Mouse (Mus musculus) neural tube, embryonic 15.5 days (tissue): ENCODE measurements around the gene Efcab5. TPM values are rescaled to one million over a fixed set of nuclear protein-coding genes. Genes with fewer than 3 reads are reported as not detected.
"Not testable (repeated sequence)": the region's sequence is repeated elsewhere in the genome, so short reads cannot be mapped to it uniquely, and the experiment has no call there.

Experiments used
- ATAC-seq: fragments of 200-750 bp; cut with Nextera tagmentation; 2 replicates; pipeline ENCODE4 v1.8.0; 2017; ENCODE audit warnings: mild to moderate bottlenecking, moderate TSS enrichment, moderate library complexity; ENCODE audit not compliant: low FRiP score
- H3K27ac ChIP-seq: fragments of 300-500 bp; sonication (generic); replicated peaks from 2 replicates; pipeline ENCODE4 v1.5.1; 2015; ENCODE audit warnings: mild to moderate bottlenecking, inconsistent platforms
- H3K27me3 ChIP-seq: fragments of 300-500 bp; sonication (generic); replicated peaks from 2 replicates; pipeline ENCODE4 v1.6.1; 2015; ENCODE audit warnings: inconsistent platforms
- H3K36me3 ChIP-seq: fragments of 300-500 bp; sonication (generic); 2 replicates; pipeline ENCODE4 v1.6.1; 2015; ENCODE audit warnings: inconsistent platforms
- H3K4me1 ChIP-seq: fragments of 300-500 bp; sonication (generic); 2 replicates; pipeline ENCODE4 v1.6.1; 2015; ENCODE audit warnings: inconsistent platforms
- H3K4me2 ChIP-seq: fragments of 300-500 bp; sonication (generic); 2 replicates; pipeline ENCODE4 v1.6.1; 2015; ENCODE audit warnings: inconsistent platforms, mild to moderate bottlenecking, moderate library complexity
- H3K4me3 ChIP-seq: fragments of 300-500 bp; sonication (generic); replicated peaks from 2 replicates; pipeline ENCODE4 v1.5.1; 2015; ENCODE audit warnings: mild to moderate bottlenecking, inconsistent platforms
- H3K9ac ChIP-seq: fragments of 300-500 bp; sonication (generic); replicated peaks from 2 replicates; pipeline ENCODE4 v1.6.1; 2015; ENCODE audit warnings: mild to moderate bottlenecking, inconsistent platforms
- H3K9me3 ChIP-seq: fragments of 300-500 bp; sonication (generic); replicated peaks from 2 replicates; pipeline ENCODE4 v1.6.1; 2016; ENCODE audit warnings: inconsistent platforms
- WGBS: fragments of 180-500 bp; shearing (Covaris S2); methylation state at CpG from one replicate; pipeline ENCODE4 v1.1.7; 2015; ENCODE audit warnings: mixed read lengths; 5-methylcytosine and 5-hydroxymethylcytosine counted together
- polyA plus RNA-seq: library from polyadenylated mRNA; unstranded; fragments of >200 nt; fragmentation: Nextera tagmentation; extraction: Ambion mirVana; gene quantifications from 2 replicates; pipeline ENCODE4 v1.2.1, GENCODE M21; 2015

Gene Efcab5
- polyA plus RNA-seq, 1 experiment from 2014 or later = 0.77 TPM

GRCm38 (mm10) chr11:77174531-77174930 lies 14.2 kb downstream of the Efcab5 start:
- H3K9ac ChIP-seq = no peak overlapping the region
- no peak for ATAC-seq
- H3K27ac ChIP-seq = no peak overlapping the region
- no peaks in the 10 kb centered on the region for H3K27me3 ChIP-seq
- 64% methylated on average over 7 of the region's 7 CpGs for WGBS
- H3K4me2 ChIP-seq = no peak overlapping the region
- H3K36me3 ChIP-seq = no peaks in the 10 kb centered on the region
- H3K4me3 ChIP-seq = no peak overlapping the region
- H3K4me1 ChIP-seq = no peaks in the 10 kb centered on the region
- H3K9me3 ChIP-seq = no peaks in the 10 kb centered on the region

GRCm38 (mm10) chr11:77173731-77174130 lies 15.0 kb downstream of the Efcab5 start:
- Histone ChIP-seq H3K4me3 (no peak overlapping the region), H3K4me1 (no peaks in the 10 kb centered on the region), H3K9ac (no peak overlapping the region), H3K36me3 (no peaks in the 10 kb centered on the region), H3K27ac (no peak overlapping the region), H3K4me2 (no peak overlapping the region), H3K9me3 (no peaks in the 10 kb centered on the region), H3K27me3 (no peaks in the 10 kb centered on the region)
- ATAC-seq = no peak
- WGBS = 55% methylated on average over 4 of the region's 4 CpGs

- Histone ChIP-seq H3K27me3 (no peaks in the 10 kb centered on the region), H3K27ac (no peak overlapping the region), H3K4me1 (no peaks in the 10 kb centered on the region), H3K36me3 (no peaks in the 10 kb centered on the region), H3K4me3 (no peak overlapping the region), H3K9ac (no peak overlapping the region), H3K9me3 (no peaks in the 10 kb centered on the region), H3K4me2 (no peak overlapping the region)
- no peak for ATAC-seq
- WGBS = 90% methylated on average over 1 of the region's 1 CpGs
Measured at GRCm38 (mm10) chr11:77160744-77161143, 28.0 kb downstream of the Efcab5 start.

GRCm38 (mm10) chr11:77160341-77160740 lies 28.4 kb downstream of the Efcab5 start:
- no peak overlapping the region for H3K9ac ChIP-seq
- no peaks in the 10 kb centered on the region for H3K4me1 ChIP-seq
- no peak overlapping the region for H3K4me3 ChIP-seq
- H3K36me3 ChIP-seq = no peaks in the 10 kb centered on the region
- ATAC-seq = no peak
- H3K27me3 ChIP-seq = no peaks in the 10 kb centered on the region
- 88% methylated on average over 9 of the region's 9 CpGs for WGBS
- H3K4me2 ChIP-seq = no peak overlapping the region
- H3K9me3 ChIP-seq = no peaks in the 10 kb centered on the region
- no peak overlapping the region for H3K27ac ChIP-seq

GRCm38 (mm10) chr11:77154214-77154613 lies 34.6 kb downstream of the Efcab5 start:
- H3K9me3 ChIP-seq = no peaks in the 10 kb centered on the region
- no peak overlapping the region for H3K4me2 ChIP-seq
- no peaks in the 10 kb centered on the region for H3K4me1 ChIP-seq
- WGBS = 87% methylated on average over 5 of the region's 5 CpGs
- ATAC-seq = no peak
- H3K4me3 ChIP-seq = no peak overlapping the region
- H3K36me3 ChIP-seq = no peaks in the 10 kb centered on the region
- no peak overlapping the region for H3K27ac ChIP-seq
- H3K27me3 ChIP-seq = no peaks in the 10 kb centered on the region
- no peak overlapping the region for H3K9ac ChIP-seq

- H3K36me3 ChIP-seq = no peaks in the 10 kb centered on the region
- WGBS = 89% methylated on average over 6 of the region's 6 CpGs
- no peaks in the 10 kb centered on the region for H3K9me3 ChIP-seq
- ATAC-seq = no peak
- no peaks in the 10 kb centered on the region for H3K4me1 ChIP-seq
- H3K4me3 ChIP-seq = no peak overlapping the region
- no peak overlapping the region for H3K27ac ChIP-seq
- H3K27me3 ChIP-seq = no peaks in the 10 kb centered on the region
- no peak overlapping the region for H3K4me2 ChIP-seq
- no peak overlapping the region for H3K9ac ChIP-seq
Measured at GRCm38 (mm10) chr11:77150806-77151205, 38.0 kb downstream of the Efcab5 start.

GRCm38 (mm10) chr11:77149783-77150630 lies 38.8 kb downstream of the Efcab5 start:
- H3K27me3 ChIP-seq, H3K4me3 ChIP-seq, H3K4me1 ChIP-seq, H3K27ac ChIP-seq, ATAC-seq, H3K4me2 ChIP-seq, H3K9me3 ChIP-seq, H3K36me3 ChIP-seq, H3K9ac ChIP-seq: not testable (repeated sequence)
- WGBS = 91% methylated on average over 22 of the region's 22 CpGs

GRCm38 (mm10) chr11:77148774-77149173 lies 40.0 kb downstream of the Efcab5 start:
- Histone ChIP-seq H3K27me3 (no peaks in the 10 kb centered on the region), H3K9ac (no peak overlapping the region), H3K27ac (no peak overlapping the region), H3K4me2 (no peak overlapping the region), H3K9me3 (no peaks in the 10 kb centered on the region), H3K4me1 (no peaks in the 10 kb centered on the region), H3K36me3 (no peaks in the 10 kb centered on the region), H3K4me3 (no peak overlapping the region)
- ATAC-seq = no peak
- WGBS = 91% methylated on average over 2 of the region's 2 CpGs

GRCm38 (mm10) chr11:77147753-77148152 lies 41.0 kb downstream of the Efcab5 start:
- no peak overlapping the region for H3K9ac ChIP-seq
- WGBS = 82% methylated on average over 3 of the region's 3 CpGs
- H3K27me3 ChIP-seq = no peaks in the 10 kb centered on the region
- no peak overlapping the region for H3K27ac ChIP-seq
- H3K9me3 ChIP-seq = no peaks in the 10 kb centered on the region
- no peak for ATAC-seq
- no peaks in the 10 kb centered on the region for H3K36me3 ChIP-seq
- peaks cover 3% of the 10 kb centered on the region; the same call in 1 of the 2 replicates for H3K4me1 ChIP-seq
- no peak overlapping the region for H3K4me2 ChIP-seq
- no peak overlapping the region for H3K4me3 ChIP-seq

- Histone ChIP-seq H3K4me2 (no peak overlapping the region), H3K27me3 (no peaks in the 10 kb centered on the region), H3K27ac (no peak overlapping the region), H3K9ac (no peak overlapping the region), H3K36me3 (no peaks in the 10 kb centered on the region), H3K4me3 (no peak overlapping the region), H3K4me1 (peaks cover 3% of the 10 kb centered on the region; the same call in 1 of the 2 replicates), H3K9me3 (no peaks in the 10 kb centered on the region)
- ATAC-seq = no peak
- 88% methylated on average over 4 of the region's 4 CpGs for WGBS
Measured at GRCm38 (mm10) chr11:77145423-77145822, 43.3 kb downstream of the Efcab5 start.

- 70% methylated on average over 6 of the region's 6 CpGs for WGBS
- no peaks in the 10 kb centered on the region for H3K9me3 ChIP-seq
- no peaks in the 10 kb centered on the region for H3K27me3 ChIP-seq
- H3K36me3 ChIP-seq = no peaks in the 10 kb centered on the region
- no peak for ATAC-seq
- peaks cover 3% of the 10 kb centered on the region; the same call in 1 of the 2 replicates for H3K4me1 ChIP-seq
- H3K27ac ChIP-seq = no peak overlapping the region
- no peak overlapping the region for H3K4me3 ChIP-seq
- no peak overlapping the region for H3K4me2 ChIP-seq
- H3K9ac ChIP-seq = no peak overlapping the region
Measured at GRCm38 (mm10) chr11:77141938-77142337, 46.8 kb downstream of the Efcab5 start.

- Histone ChIP-seq H3K27me3 (no peaks in the 10 kb centered on the region), H3K4me1 (peaks cover 3% of the 10 kb centered on the region; the same call in 1 of the 2 replicates), H3K36me3 (no peaks in the 10 kb centered on the region), H3K9ac (no peak overlapping the region), H3K27ac (no peak overlapping the region), H3K4me3 (no peak overlapping the region), H3K4me2 (no peak overlapping the region), H3K9me3 (no peaks in the 10 kb centered on the region)
- WGBS = 90% methylated on average over 6 of the region's 6 CpGs
- ATAC-seq = no peak
Measured at GRCm38 (mm10) chr11:77139976-77140375, 48.8 kb downstream of the Efcab5 start.
